Mouse (Mus musculus) megakaryocyte, adult 5-6 weeks (primary cell): Measurements from ENCODE around the gene Dmgdh. TPM values are rescaled to one million over a fixed set of nuclear protein-coding genes. Genes with fewer than 3 reads are reported as not detected.
A peak's percentile ranks its signal among the peaks of the same experiment; 100 is the strongest.

Experiments used
- ATAC-seq: 2 replicates; pipeline ENCODE4 v1.8.0; 2016; ENCODE audit warnings: mild to moderate bottlenecking, inconsistent platforms; ENCODE audit not compliant: poor library complexity, severe bottlenecking
- total RNA-seq, 2 experiments: library from RNA; stranded (forward) in 1 of 2; stranded (reverse) in 1 of 2; fragments of 153-499, 151-499 nt in 1 of 2; fragments of 221-1000, 200-1000 nt in 1 of 2; gene quantifications; 2 replicates each; pipeline versions ENCODE4 v1.2.3 to v1.2.4; 2015 to 2017

The Dmgdh gene
- not detected in 2 replicates for total RNA-seq (2015)
- not detected in 2 replicates for total RNA-seq (2017)

GRCm38 (mm10) chr13:93674131-93674561, at the start of gene Dmgdh, which contains the start of gene Bhmt2:
Dmgdh (plus strand) TSS chr13:93674433.
Bhmt2 (minus strand) TSS chr13:93674302.
- no peak for ATAC-seq

GRCm38 (mm10) chr13:93628861-93629260, 45.4 kb upstream of the Dmgdh start:
- no peak for ATAC-seq

- no peak for ATAC-seq
Measured at GRCm38 (mm10) chr13:93630941-93631705, 43.1 kb upstream of the Dmgdh start.

GRCm38 (mm10) chr13:93632927-93633326, 41.3 kb upstream of the Dmgdh start:
- no peak for ATAC-seq

GRCm38 (mm10) chr13:93636561-93636960, 37.7 kb upstream of the Dmgdh start:
- ATAC-seq = no peak

GRCm38 (mm10) chr13:93637282-93638245, 36.7 kb upstream of the Dmgdh start, which contains the start of gene Bhmt:
Bhmt (minus strand) TSS chr13:93637961.
- no peak for ATAC-seq

GRCm38 (mm10) chr13:93639636-93640035, 34.6 kb upstream of the Dmgdh start:
- ATAC-seq = no peak

- no peak for ATAC-seq
Measured at GRCm38 (mm10) chr13:93648387-93649130, 25.7 kb upstream of the Dmgdh start.

GRCm38 (mm10) chr13:93653382-93653781, 20.9 kb upstream of the Dmgdh start:
- ATAC-seq = no peak

- ATAC-seq = no peak
Measured at GRCm38 (mm10) chr13:93657941-93658340, 16.3 kb upstream of the Dmgdh start.

GRCm38 (mm10) chr13:93667586-93667985, 6.6 kb upstream of the Dmgdh start:
- no peak for ATAC-seq

- ATAC-seq = no peak
Measured at GRCm38 (mm10) chr13:93672371-93672770, 1.9 kb upstream of the Dmgdh start.

- no peak for ATAC-seq
Measured at GRCm38 (mm10) chr13:93673296-93673695, 937 bp upstream of the Dmgdh start.

- no peak for ATAC-seq
Measured at GRCm38 (mm10) chr13:93676864-93677263, 2.6 kb downstream of the Dmgdh start.

- ATAC-seq = peak; percentile 89
Measured at GRCm38 (mm10) chr13:93683336-93683735, 9.1 kb downstream of the Dmgdh start.

GRCm38 (mm10) chr13:93685226-93685625, 11.0 kb downstream of the Dmgdh start:
- ATAC-seq = no peak

- no peak for ATAC-seq
Measured at GRCm38 (mm10) chr13:93687321-93687720, 13.1 kb downstream of the Dmgdh start.

GRCm38 (mm10) chr13:93689566-93689965, 15.3 kb downstream of the Dmgdh start:
- ATAC-seq = no peak

- no peak for ATAC-seq
Measured at GRCm38 (mm10) chr13:93690821-93691220, 16.6 kb downstream of the Dmgdh start.

- no peak for ATAC-seq
Measured at GRCm38 (mm10) chr13:93698866-93699265, 24.6 kb downstream of the Dmgdh start.

- no peak for ATAC-seq
Measured at GRCm38 (mm10) chr13:93705697-93706096, 31.5 kb downstream of the Dmgdh start.
